ENCODE assay signal across 17 mouse cellular contexts in genomic region chr1:57718409-57718808, GRCm38 (mm10).
"Had no signal": no experiment of that assay in that cellular context is flagged by ENCODE, and none has a peak within 500 bp of the region (broad histone marks: within the 10 kb centered on the region; RNA-seq: fewer than 3 reads in every experiment).

No protein-coding gene starts in this region.

- DNase-seq: kidney, adult 9 months; kidney, postnatal 36 days; layer of hippocampus, postnatal 36 days; liver, embryonic 13.5 days; lung, postnatal 10 days; lung, postnatal 36 days; midbrain, embryonic 14.5 days; thymus, postnatal 25 days had no signal

- H3K4me1 ChIP-seq: liver, embryonic 13.5 days; megakaryocyte, embryonic 14.5 days; neural tube, embryonic 12.5 days; neural tube, embryonic 15.5 days had no signal

- H3K4me3 ChIP-seq: left cerebral cortex, adult 2 months; liver, embryonic 13.5 days; lung, embryonic 15.5 days; megakaryocyte, embryonic 14.5 days; neural tube, embryonic 12.5 days; neural tube, embryonic 15.5 days had no signal

- H3K36me3 ChIP-seq: liver, embryonic 13.5 days; lung, embryonic 15.5 days; neural tube, embryonic 12.5 days; neural tube, embryonic 15.5 days had no signal

- H3K9me3 ChIP-seq: liver, embryonic 13.5 days; lung, embryonic 15.5 days; neural tube, embryonic 12.5 days; neural tube, embryonic 15.5 days had no signal

- H3K27me3 ChIP-seq: liver, embryonic 13.5 days; lung, embryonic 15.5 days; megakaryocyte, embryonic 14.5 days; neural tube, embryonic 12.5 days; neural tube, embryonic 15.5 days had no signal

- ATAC-seq: hindbrain, postnatal 0 days; inflammation-experienced regulatory T-cells, adult 6 months; intestine, embryonic 16.5 days had no signal

- H3K9ac ChIP-seq: liver, embryonic 13.5 days; lung, embryonic 15.5 days; neural tube, embryonic 12.5 days; neural tube, embryonic 15.5 days had no signal

- H3K27ac ChIP-seq: hindbrain, postnatal 0 days; left cerebral cortex, adult 2 months; liver, embryonic 13.5 days; neural tube, embryonic 12.5 days; neural tube, embryonic 15.5 days had no signal

- H3K4me2 ChIP-seq: liver, embryonic 13.5 days; lung, embryonic 15.5 days; midbrain, embryonic 11.5 days; neural tube, embryonic 12.5 days; neural tube, embryonic 15.5 days had no signal
